Mouse (Mus musculus): ENCODE data around the gene Ttc7. TPM values are rescaled to one million over a fixed set of nuclear protein-coding genes. Genes with fewer than 3 reads are reported as not detected.
A peak's percentile ranks its signal among the peaks of the same experiment; 100 is the strongest.

Ttc7 gene
- polyA plus RNA-seq, 2 experiments = 7.8 to 7.9 TPM

GRCm38 (mm10) chr17:87317947-87318346 is 35.3 kb downstream of the Ttc7 start:
- 68% methylated on average over 9 of the region's 9 CpGs for WGBS (ENCODE audit: insufficient replicate concordance)
- DNase-seq (ENCODE audit: low read depth in 3 of 3, low spot score in 3 of 3) = no peak
- H3K4me3 ChIP-seq (ENCODE audit: insufficient read depth in 1 of 2, low read depth in 2 of 2, low read length in 2 of 2) = no peak overlapping the region

GRCm38 (mm10) chr17:87321673-87322072 is 39.0 kb downstream of the Ttc7 start:
- DNase-seq (ENCODE audit: low read depth in 3 of 3, low spot score in 3 of 3) (no peak), ATAC-seq (ENCODE audit: insufficient read depth) (no peak)
- no peak overlapping the region for H3K9ac ChIP-seq (replicated peaks)
- no peaks in the 10 kb centered on the region for H3K36me3 ChIP-seq (replicated peaks; ENCODE audit: control insufficient read depth, insufficient read depth, low read depth)
- no peak overlapping the region for H3K27ac ChIP-seq
- WGBS (ENCODE audit: insufficient replicate concordance) = 78% methylated on average over 1 of the region's 1 CpGs
- H3K4me3 ChIP-seq (ENCODE audit: insufficient read depth in 1 of 2, low read depth in 2 of 2, low read length in 2 of 2) = no peak overlapping the region
- no peaks in the 10 kb centered on the region for H3K9me3 ChIP-seq (ENCODE audit: control insufficient read depth, low read length)
- H3K4me2 ChIP-seq (ENCODE audit: low read depth) = no peak overlapping the region
- TF ChIP-seq EP300 (IDR thresholded peaks at IDR 0.05; ENCODE audit: low read depth) (no peak), CTCF (IDR thresholded peaks at IDR 0.05; ENCODE audit: low read depth) (peak; percentile 86)
- H3K27me3 ChIP-seq (ENCODE audit: control insufficient read depth, insufficient read depth, low read length) = no peaks in the 10 kb centered on the region
- H3K4me1 ChIP-seq (replicated peaks; ENCODE audit: control insufficient read depth in 2 of 2, insufficient read depth in 2 of 2, low read length in 1 of 2) = peaks cover 0 to 1% of the 10 kb centered on the region in 2 experiments; a peak in 1 of 4 replicates

More at GRCm38 (mm10) chr17:87317947-87318346, 35.3 kb downstream of the Ttc7 start:
- H3K9me3 ChIP-seq (ENCODE audit: control insufficient read depth, low read length) = no peaks in the 10 kb centered on the region
- no peak for TF ChIP-seq CTCF (IDR thresholded peaks at IDR 0.05; ENCODE audit: low read depth)
- no peak for TF ChIP-seq EP300 (IDR thresholded peaks at IDR 0.05; ENCODE audit: low read depth)
- no peak overlapping the region for H3K9ac ChIP-seq (replicated peaks)
- ATAC-seq (ENCODE audit: insufficient read depth) = no peak
- H3K27ac ChIP-seq = no peak overlapping the region
- no peaks in the 10 kb centered on the region for H3K36me3 ChIP-seq (replicated peaks; ENCODE audit: control insufficient read depth, insufficient read depth, low read depth)
- H3K27me3 ChIP-seq (ENCODE audit: control insufficient read depth, insufficient read depth, low read length) = no peaks in the 10 kb centered on the region
- peaks cover 0 to 14% of the 10 kb centered on the region in 2 experiments; a peak in 2 of 4 replicates for H3K4me1 ChIP-seq (replicated peaks; ENCODE audit: control insufficient read depth in 2 of 2, insufficient read depth in 2 of 2, low read length in 1 of 2)
- no peak overlapping the region for H3K4me2 ChIP-seq (ENCODE audit: low read depth)

- 75% methylated on average over 9 of the region's 9 CpGs for WGBS (ENCODE audit: insufficient replicate concordance)
- ATAC-seq (ENCODE audit: insufficient read depth) = no peak
- no peaks in the 10 kb centered on the region for H3K9me3 ChIP-seq (ENCODE audit: control insufficient read depth, low read length)
Observed at GRCm38 (mm10) chr17:87323215-87323614, 40.5 kb downstream of the Ttc7 start.

GRCm38 (mm10) chr17:87325501-87325900 is 42.8 kb downstream of the Ttc7 start:
- 59% methylated on average over 15 of the region's 15 CpGs for WGBS (ENCODE audit: insufficient replicate concordance)
- H3K27ac ChIP-seq = no peak overlapping the region
- H3K9ac ChIP-seq (replicated peaks) = no peak overlapping the region
- ATAC-seq (ENCODE audit: insufficient read depth) (no peak), DNase-seq (ENCODE audit: low read depth in 3 of 3, low spot score in 3 of 3) (no peak)
- H3K9me3 ChIP-seq (ENCODE audit: control insufficient read depth, low read length) = no peaks in the 10 kb centered on the region
- TF ChIP-seq EP300 (IDR thresholded peaks at IDR 0.05; ENCODE audit: low read depth) = no peak
- TF ChIP-seq CTCF (IDR thresholded peaks at IDR 0.05; ENCODE audit: low read depth) = no peak
- H3K36me3 ChIP-seq (replicated peaks; ENCODE audit: control insufficient read depth, insufficient read depth, low read depth) = no peaks in the 10 kb centered on the region
- H3K27me3 ChIP-seq (ENCODE audit: control insufficient read depth, insufficient read depth, low read length) = no peaks in the 10 kb centered on the region
- H3K4me3 ChIP-seq (ENCODE audit: insufficient read depth in 1 of 2, low read depth in 2 of 2, low read length in 2 of 2) = no peak overlapping the region
- no peak overlapping the region for H3K4me2 ChIP-seq (ENCODE audit: low read depth)
- H3K4me1 ChIP-seq (replicated peaks; ENCODE audit: control insufficient read depth in 2 of 2, insufficient read depth in 2 of 2, low read length in 1 of 2) = peaks cover 0 to 3% of the 10 kb centered on the region in 2 experiments; a peak in 1 of 4 replicates

More at GRCm38 (mm10) chr17:87323215-87323614, 40.5 kb downstream of the Ttc7 start:
- Histone ChIP-seq H3K27me3 (ENCODE audit: control insufficient read depth, insufficient read depth, low read length) (no peaks in the 10 kb centered on the region), H3K27ac (no peak overlapping the region), H3K9ac (replicated peaks) (no peak overlapping the region), H3K36me3 (replicated peaks; ENCODE audit: control insufficient read depth, insufficient read depth, low read depth) (no peaks in the 10 kb centered on the region), H3K4me3 (ENCODE audit: insufficient read depth in 1 of 2, low read depth in 2 of 2, low read length in 2 of 2) (no peak overlapping the region), H3K4me1 (replicated peaks; ENCODE audit: control insufficient read depth in 2 of 2, insufficient read depth in 2 of 2, low read length in 1 of 2) (peaks cover 0 to 3% of the 10 kb centered on the region in 2 experiments; a peak in 1 of 4 replicates), H3K4me2 (ENCODE audit: low read depth) (no peak overlapping the region)
- TF ChIP-seq EP300 (IDR thresholded peaks at IDR 0.05; ENCODE audit: low read depth) (no peak), CTCF (IDR thresholded peaks at IDR 0.05; ENCODE audit: low read depth) (no peak)
- no peak for DNase-seq (ENCODE audit: low read depth in 3 of 3, low spot score in 3 of 3)

GRCm38 (mm10) chr17:87326987-87327386 is 44.3 kb downstream of the Ttc7 start:
- peak; percentile 42; the same call in 1 of the 2 replicates for ATAC-seq (ENCODE audit: insufficient read depth)

More at GRCm38 (mm10) chr17:87326987-87327386, 44.3 kb downstream of the Ttc7 start:
- Histone ChIP-seq H3K9ac (replicated peaks) (no peak overlapping the region), H3K27ac (no peak overlapping the region), H3K36me3 (replicated peaks; ENCODE audit: control insufficient read depth, insufficient read depth, low read depth) (no peaks in the 10 kb centered on the region), H3K27me3 (ENCODE audit: control insufficient read depth, insufficient read depth, low read length) (no peaks in the 10 kb centered on the region), H3K4me1 (replicated peaks; ENCODE audit: control insufficient read depth in 2 of 2, insufficient read depth in 2 of 2, low read length in 1 of 2) (peaks cover 0 to 5% of the 10 kb centered on the region in 2 experiments; a peak in 1 of 4 replicates), H3K4me2 (ENCODE audit: low read depth) (no peak overlapping the region), H3K4me3 (ENCODE audit: insufficient read depth in 1 of 2, low read depth in 2 of 2, low read length in 2 of 2) (no peak overlapping the region), H3K9me3 (ENCODE audit: control insufficient read depth, low read length) (no peaks in the 10 kb centered on the region)
- TF ChIP-seq CTCF (IDR thresholded peaks at IDR 0.05; ENCODE audit: low read depth) (no peak), EP300 (IDR thresholded peaks at IDR 0.05; ENCODE audit: low read depth) (no peak)
- WGBS (ENCODE audit: insufficient replicate concordance) = 32% methylated on average over 6 of the region's 6 CpGs
- peak; percentile 31 to 44 (median 37) for DNase-seq (ENCODE audit: low read depth in 3 of 3, low spot score in 3 of 3)
